Mouse (Mus musculus) lung, postnatal 0 days (tissue): ENCODE results near the gene Hoxa13.

ENCODE experiments used
- CTCF ChIP-seq: IDR thresholded peaks from 2 replicates; pipeline ENCODE4 v1.5.1; 2016; ENCODE audit warnings: antibody characterized with exemption, mild to moderate bottlenecking
- EP300 ChIP-seq: IDR thresholded peaks from 2 replicates; pipeline ENCODE4 v1.6.1; 2016; ENCODE audit warnings: antibody characterized with exemption, mild to moderate bottlenecking, control low read depth

DNA sequence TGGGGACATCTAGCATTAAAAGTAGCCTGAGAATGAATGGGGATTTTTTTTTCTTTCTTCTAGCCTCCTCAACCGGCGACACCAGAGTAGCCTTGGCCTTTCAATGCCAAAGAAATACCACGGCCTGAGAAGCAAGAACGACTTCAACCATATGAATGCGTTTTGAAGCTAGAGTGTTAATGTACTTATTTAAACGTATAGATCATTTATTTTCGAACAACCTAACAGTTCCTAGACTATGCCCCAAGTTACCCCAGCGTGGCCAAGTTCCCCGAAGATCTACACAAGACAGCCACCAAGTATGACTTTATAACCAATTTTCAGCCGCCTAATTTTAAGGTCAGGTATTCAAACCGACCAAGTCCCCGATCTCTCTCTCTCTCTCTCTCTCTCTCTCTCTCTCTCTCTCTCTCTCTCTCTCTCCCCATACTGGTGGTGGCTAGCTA, 39.8 kb downstream of the Hoxa13 start:
- TF ChIP-seq CTCF (no peak), EP300 (no peak)
